Mouse (Mus musculus) urinary bladder, postnatal 25 days (tissue): ENCODE results near the gene Nt5c3b.
A peak's percentile ranks its signal among the peaks of the same experiment; 100 is the strongest.

Experiments
- DNase-seq: peaks from one replicate; pipeline ENCODE4 v3.0.0; 2022; ENCODE audit warnings: low spot score

Gene Nt5c3b

DNA sequence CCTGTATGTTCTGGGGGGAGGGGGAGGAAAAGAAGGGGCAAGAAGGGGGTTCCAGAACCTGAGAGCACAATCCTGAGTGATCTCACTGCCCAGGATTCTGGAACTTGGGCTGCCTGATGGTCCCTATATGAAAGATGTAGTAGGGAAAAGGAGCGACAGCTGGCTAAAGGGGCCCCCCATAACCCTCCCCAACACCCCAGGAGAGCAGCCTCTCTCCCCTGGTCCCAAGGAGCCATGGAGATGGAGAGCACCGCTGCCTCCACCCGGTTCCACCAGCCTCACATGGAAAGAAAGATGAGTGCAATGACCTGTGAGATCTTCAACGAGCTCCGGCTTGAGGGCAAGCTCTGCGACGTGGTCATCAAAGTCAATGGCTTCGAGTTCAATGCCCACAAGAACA, at the start of gene Nt5c3b, which contains the start of gene Klhl10:
Gene Nt5c3b, minus strand, starts transcription at position 12 of the 400 bp plus-strand sequence.
Gene Klhl10, plus strand, starts transcription at position 121 of the 400 bp plus-strand sequence.
- DNase-seq = no peak

DNA sequence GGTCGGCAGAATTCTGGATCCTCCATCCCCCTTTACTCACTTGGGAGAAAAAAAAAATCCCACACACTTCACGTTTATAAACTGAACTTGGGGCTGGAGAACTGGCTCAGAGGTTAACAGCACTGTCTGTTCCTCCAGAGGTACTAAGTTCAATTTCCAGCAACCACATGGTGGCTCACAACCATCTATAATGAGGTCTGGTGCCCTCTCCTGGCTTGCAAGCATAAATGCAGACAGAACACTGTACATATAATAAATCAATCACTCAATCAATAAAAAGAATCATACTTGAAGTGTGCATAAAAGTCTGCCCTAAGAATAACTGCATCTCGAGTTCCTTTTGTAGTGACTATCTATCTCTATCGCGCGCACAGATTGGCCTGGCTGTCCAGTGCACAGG, 49.3 kb upstream of the Nt5c3b start:
- no peak for DNase-seq

DNA sequence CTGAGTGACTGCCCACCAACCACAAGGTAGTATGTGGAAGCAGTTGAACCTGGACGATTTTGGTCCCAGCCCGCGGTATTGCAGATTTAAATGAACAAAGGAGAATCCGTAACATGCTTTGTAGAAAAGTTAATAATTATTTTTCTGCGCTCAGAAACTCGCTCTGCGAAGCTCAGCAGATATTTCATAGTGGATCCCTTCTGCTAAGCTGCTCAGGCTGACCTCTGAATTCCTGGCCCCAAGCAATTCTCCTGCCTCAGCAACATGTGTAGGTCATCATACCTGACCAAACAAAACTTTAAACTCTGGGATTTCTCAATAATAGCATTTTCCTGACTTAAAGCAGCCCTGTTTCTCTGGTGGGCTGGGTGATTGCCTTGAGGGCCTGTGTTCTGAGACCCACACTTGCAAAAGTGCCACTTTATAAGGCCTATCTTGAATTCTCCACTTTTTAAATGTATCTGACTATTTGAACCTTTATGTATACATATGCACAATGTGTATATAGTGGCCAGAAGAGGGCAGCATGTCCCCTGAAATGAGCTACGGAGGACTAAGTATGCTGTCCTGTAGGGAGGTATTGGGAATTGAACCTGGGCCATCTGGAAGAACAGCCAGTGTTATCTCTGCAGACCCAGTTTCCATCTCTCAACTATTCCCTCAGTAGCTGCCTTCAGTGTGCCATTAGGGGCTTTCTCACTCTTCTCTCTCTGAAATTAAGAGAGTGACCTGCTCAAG, 44.4 kb upstream of the Nt5c3b start:
- no peak for DNase-seq

DNA sequence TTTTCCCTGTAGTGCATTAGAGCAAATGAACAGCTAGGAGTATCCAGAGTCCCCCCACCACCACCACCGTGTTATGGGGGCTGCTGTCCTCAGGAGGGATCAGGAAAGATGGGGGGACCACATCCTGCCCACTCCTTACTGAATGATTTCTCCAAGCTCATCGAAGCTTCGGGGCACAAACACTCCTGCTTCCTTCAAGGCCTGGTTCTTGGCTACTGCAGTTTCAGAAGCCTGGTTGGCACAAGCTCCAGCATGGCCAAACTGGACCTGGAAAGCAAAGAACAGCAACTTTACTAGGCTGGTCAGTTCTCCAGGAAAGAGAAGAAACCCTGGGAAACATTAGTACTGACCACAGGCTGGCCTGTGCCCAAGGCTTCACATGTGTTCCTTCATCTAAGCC, 42.9 kb upstream of the Nt5c3b start:
- no peak for DNase-seq

DNA sequence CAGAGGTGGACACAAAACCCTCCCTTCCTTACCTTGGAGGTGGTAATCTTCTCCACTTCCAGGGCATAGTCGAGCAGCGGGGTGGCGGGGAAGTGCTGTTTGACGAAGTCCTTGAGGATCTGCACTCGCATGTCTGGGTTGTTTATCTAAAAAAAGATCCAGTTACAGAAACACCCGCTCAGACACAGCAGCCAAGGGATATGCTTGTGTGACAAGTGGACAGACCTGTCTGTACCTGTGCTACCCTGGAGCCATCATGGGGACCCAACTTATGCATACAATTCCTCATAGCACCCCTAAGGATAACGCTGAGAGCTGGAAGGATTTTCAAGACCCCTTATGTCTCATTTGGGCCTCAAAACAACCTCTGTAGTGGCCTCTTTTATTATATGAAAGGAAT, 37.5 kb upstream of the Nt5c3b start:
- DNase-seq = no peak

DNA sequence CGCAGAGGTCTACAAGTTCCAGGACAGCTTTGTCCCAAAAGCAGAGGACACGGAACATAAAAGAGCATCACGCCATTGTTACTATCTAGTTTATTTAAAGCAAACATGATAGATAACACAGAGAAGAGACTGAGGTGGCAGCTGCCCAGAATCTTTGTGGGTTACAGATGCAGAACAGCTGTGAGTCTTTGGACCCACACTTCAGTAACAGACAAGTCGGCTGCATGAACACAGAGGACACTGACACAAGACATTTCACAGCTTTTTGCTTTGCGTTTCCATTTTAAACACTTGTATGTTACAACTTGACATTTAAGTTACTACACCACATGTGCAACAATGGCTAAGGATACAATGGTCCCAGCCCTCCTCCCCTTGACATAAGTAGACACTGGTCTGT, 34.7 kb upstream of the Nt5c3b start:
- no peak for DNase-seq

DNA sequence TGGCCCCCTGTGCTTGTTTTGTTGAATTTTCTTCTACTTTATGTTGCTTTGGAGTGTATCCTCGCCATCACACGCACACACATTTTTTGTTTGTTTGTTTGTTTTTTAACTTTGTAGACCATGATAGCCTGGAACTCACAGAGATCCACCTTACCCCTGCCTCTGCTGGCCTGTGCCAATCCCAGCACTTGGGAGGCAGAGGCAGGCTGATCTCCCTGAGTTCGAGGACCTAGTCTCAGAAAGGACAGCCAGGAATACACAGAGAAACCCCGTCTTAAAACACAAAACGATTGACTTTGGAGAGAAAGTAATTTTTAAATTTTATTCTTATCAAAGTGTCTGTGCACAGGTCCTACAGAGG, 31.3 kb upstream of the Nt5c3b start:
- DNase-seq = no peak

DNA sequence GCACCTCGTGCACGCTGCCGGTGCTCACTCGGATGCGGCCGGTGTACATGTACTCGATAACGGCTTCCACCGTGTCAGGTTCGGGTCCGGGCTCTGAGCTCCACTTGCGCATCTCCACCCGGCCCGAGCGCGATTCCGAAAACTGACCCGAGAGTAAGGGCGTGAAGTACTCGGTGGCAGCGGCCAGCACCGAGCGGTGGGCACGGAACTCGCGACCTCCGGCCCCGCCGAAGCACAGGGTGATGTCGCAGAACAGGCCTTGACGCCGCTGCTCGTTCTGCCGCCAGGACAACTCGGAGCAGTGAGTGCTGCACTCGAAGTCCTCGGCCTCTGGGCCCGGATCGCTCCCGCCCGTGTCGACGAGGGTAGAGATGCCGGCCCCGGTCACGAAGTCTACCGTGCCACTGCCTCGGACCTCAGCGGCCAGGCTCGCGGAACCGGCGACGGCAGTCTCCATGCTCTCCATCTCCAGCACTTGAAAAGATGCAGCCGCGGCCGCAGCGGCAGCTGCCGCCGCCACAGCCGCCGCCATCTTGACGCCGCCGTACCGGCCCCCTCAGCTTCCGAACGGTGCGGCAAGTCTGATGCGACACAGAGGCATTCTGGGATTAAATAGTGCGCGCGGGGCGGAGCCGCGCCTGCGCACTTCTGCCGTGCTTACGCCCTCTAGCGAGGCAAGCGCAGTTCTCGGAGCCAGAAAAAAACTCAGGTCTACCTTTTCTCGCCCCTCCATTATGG, 30.8 kb upstream of the Nt5c3b start, which contains the start of gene Klhl11:
Gene Klhl11, minus strand, starts transcription at position 545 of the 738 bp plus-strand sequence.
- DNase-seq = peak; percentile 88

DNA sequence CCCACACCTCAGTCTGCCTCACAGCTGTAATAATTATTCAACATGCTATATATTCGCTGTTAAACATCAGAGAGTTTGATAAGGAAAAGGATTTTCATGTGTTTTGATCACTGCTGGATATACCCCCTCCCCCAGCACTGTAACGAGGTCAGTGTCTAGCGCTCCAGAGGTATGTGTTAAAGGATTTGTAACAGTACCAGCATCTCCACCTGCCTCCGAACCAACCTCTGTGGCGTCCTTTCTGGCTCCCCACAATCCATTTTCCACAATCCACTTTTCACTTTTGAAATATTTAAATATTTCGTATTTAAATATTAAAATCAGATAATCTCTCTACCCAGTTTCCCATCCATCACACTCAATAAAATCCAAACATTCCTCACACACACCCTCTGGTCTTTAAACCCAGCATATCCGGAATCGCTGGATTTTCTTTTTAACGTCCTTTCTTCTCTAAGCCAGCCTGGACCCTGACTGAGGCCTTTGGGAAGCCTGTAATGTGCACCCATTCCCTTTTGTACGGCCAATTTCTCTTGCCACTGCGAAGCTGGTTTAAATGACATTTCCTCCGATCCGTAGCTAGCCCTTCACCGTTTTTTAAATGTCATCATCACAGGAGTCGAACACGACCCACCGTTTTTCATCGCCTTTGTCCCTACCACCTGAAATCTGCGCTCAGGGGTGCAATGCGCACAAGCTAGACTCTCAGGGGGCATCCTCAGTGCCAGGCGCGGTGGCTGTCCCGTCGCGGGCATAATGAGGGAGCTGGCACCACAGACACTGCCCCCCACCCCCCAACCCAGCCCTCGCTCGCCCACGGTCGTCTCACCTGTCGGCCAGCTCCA, 30.0 kb upstream of the Nt5c3b start:
- no peak for DNase-seq

DNA sequence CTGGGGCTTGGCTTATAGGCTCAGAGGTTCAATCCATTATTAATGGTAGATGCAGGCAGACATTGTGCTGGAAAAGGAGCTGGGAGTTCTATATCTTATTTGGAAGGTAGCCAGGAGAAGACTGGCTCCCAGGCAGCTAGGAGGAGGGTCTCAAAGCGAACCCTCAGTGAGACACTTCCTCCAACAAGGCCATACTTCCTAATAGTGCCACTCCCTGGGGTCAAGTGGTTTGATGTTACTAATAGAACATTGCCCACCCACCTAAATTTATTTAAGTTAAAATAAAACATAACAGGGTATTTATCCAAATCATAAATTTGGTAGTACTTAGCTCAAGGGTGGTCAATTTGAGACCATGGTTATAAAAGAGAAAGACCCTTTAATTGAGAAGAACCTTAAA, 24.2 kb upstream of the Nt5c3b start:
- no peak for DNase-seq

DNA sequence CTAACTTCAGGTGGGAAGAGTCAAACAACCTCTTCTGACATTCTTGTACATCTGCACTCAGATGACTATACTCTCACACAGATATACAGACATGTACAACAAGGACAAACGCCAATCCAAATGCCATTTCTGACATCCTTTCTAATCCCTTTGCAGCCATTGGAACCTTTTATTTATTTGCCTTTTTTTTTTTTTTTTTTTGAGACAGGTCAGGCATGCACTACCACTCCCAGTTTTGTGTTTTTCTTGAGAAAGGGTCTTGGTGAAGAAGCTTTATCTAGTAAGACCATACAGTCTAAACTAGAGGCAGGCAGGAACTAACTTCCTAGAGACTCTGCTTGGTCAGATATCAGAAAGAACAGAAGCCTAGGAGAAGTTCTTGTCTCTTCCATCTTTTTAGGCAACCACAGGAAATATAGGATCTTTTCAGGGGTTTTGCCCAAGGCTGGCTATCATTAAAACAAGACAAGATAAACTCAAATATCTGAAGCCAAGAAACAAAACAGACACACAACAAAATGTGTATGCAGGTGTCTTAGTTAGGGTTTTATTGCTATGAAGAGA, 23.7 kb upstream of the Nt5c3b start:
- DNase-seq = no peak

DNA sequence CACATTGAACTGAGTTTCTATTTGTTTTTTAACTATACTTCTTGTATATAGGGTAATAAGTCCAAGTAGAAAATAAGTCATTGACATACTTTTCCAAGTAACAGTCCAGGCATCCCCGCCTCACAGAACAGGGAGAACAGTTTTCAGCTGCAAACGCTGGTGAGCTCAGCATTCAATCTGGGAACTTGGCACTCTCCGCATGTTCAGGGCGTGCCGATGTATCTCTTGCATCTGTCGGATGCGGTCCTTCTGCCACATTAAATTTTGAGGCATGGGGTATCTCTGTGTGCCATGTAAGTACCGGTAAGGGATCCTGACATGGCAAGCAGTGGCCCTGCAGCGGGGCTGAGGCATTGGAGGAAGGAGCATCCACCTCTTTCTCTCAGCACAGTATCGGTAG, 21.1 kb upstream of the Nt5c3b start:
- DNase-seq = no peak

DNA sequence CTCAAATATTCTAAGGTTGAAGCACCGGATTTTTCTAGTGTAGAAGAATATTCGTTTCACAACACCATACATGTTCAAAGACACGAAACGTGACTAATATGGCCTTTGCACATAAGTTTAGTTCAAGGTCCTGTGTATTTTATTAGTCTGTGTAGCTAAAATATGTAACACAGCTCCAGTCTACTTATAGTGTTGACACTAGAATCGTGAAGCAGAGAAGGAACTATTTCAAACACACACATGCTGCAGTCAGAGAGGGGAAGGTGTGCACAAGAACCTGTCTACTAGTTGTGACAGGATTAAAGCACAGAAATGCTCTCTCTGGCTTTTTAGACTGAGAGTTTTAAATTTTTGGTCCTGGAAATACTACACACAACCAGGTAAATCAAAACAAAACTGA, 16.1 kb upstream of the Nt5c3b start:
- no peak for DNase-seq

DNA sequence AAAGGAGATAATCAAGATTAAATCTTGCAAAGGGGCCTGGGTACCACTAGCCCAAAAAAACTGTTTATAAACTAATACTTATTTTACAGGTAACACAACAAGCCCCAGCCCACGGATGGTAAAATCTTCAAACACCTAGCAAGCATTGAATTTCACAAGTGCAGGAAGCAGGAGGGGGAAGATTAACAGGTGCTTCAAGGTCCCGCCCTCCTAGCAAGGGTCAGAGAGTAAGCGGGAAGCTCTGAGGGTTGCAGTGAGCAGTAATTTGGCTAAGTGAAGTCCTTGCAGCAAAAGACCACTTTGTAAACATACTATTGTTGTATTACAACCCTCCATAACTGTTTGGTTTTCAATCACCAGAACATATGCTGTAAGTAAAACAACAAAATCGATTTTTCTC, 15.6 kb upstream of the Nt5c3b start:
- DNase-seq = no peak

DNA sequence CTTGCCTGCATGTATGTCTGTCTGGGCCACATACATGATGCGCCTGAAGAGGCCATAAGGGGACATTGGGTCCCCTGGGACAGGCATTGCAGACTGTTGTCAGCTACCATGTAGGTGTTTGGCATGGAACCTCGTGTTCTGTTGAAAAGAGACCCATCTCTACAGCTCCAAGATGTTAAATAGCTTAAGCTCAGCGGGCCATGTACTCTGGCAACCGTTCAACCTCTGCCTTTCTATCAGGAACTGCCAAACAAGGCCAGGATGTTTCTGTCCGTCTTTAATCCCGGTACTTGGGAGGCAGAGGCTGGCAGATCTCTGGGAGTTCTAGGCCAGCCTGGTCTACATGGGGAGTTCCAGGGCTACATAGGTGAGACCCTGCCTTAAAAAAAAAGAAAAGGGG, 1.0 kb upstream of the Nt5c3b start:
- DNase-seq = no peak

DNA sequence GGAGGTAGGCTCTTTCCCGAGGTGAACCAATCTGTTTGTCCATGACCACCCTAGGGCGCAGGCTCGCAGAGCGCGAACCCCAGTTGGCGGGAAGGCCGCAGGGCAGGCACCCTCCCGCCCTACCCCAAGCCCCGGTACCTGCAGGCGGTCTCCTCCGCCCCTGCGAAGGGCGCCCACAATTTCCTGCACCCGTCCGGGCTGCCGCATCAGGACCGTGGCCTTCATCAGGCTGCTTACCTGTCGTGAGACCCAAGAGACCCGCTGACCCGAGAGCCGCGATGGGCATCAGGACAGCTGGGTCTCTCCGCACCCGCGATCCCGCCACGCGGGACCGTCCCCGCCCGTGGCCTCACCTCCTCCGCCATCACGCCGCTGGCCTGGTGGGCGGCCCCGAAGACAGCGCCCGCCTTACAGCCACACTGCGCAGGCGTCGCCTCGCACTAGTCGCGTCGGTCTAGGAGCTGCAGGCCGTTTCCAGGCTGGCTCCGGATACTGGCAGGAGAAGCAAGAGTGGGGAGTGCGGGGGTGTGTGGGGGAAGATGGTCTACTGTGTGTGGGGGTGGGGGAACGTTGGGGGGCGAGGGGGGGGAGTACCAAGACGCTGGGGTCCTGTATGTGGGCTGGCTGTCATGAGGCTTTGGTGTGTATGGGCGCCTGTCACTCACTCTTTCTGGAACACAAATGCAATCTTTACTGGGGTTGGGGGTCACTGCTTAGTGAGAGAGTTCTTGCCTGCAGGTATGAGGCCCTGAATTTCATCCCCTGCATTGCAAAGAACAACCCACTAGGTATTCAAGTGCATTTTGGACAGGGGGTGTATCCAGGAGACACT, 701 bp downstream of the Nt5c3b start:
- DNase-seq = peak; percentile 84

DNA sequence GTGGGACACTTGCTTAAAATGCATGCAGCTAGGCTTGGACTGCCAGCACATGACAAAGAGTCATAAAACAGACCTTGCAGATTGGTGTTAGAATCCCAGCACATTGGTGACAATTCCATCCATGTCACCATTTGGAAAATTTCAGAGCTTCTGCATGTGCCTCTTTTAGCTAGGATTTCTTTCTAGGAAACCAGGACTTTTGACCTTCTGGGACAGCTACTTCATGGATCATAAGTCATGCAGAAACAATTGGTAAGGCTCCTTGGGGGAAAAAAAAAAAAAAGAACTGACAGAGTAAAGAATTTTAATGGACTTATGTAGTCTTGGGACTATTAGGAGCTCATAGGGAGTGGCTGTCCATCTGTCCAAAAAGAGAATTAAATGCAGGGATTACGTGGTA, 3.7 kb downstream of the Nt5c3b start:
- DNase-seq = no peak

DNA sequence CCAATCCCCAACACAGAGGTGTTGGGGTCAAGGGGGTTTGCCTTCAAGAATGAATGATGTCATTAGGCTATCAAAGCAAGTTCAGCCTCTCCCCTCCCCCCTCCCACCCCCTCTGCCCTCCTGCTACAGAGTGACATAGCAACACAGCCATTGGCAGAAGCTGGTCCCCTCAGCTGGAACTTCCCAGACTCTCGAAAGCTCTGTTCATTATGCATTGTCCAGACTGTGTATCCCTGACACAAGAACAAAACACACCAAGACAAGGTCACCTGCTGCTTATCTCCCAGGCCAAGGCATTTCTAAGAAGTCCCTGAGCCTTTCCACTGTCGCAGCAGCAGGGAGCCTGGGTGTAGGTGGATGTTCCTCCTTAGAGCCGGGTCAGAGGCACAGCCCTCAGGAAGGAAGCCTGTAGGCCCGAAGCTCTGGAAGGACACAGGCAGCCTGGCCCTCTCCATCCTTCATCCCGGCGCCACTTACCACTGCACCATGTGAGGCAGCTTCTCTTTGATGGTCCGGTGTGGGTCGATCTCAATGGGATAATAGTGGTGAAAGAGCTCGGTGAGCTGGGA, 5.8 kb downstream of the Nt5c3b start:
- no peak for DNase-seq

DNA sequence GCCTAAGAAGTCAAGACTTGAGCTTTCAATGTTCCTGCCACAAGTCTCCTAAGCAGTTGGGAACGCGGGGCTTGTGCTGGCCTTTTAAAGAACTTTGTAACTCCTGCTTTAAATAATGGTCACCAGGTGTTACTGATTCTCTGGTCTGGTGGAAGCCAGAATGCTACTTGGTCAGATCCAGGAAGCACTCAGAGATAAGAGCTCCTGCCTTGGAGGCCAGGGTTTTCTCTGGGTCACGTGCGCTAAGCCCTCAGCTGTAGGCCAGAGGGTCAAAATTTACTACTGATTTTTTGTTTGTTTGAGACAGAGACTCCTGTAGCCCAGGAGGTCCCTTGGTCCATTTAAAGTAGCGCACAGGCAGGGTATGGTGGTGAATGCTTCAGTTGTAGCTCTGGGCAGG, 9.6 kb downstream of the Nt5c3b start:
- DNase-seq = no peak

DNA sequence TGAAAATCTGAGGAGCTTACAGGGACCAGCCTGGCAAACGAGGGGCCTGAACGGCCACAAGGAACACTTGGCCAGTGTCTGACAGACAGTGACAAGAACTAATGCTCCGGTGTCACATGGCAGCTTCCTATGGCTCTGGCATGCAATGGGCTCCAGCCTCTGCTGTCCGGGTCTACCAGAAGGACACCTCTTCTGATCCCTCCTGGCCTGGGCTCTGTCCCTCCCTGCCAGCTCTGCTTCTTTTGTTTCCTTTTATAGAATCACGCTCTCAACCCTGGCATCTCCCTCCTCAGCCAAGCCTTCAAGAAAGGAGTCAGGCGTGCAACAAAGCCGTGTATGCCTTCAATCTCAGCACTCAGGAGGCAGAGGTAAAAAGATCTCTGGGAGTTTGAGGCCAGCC, 11.6 kb downstream of the Nt5c3b start:
- DNase-seq = no peak

DNA sequence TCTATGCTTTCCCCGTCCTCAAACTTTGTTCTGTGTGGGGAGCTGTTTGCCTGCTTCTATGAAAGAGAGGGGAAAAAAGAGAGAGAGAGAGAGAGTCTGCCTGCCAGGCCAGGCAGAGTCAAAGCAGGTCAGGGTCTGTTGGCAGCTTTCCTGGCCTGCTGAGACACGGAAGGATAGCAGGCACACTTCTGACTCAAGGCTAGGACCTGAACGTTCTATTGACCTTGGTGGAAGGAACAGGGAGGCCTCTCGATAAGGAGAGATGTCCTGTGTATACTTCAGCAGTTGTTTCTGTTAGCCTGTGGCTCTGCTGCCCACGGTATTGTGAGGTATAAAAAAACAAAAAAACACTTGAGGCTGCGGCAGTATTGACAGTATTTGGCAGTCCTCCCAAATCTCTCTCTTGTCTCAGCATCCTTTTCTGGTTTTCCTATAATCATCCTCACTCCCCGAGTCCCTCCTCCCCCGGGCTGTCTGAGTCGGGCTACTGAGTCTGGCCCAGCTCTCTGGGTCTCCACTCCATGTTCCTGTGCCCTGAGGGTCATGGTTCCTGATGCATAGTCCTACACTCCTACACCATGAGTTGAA, 12.9 kb downstream of the Nt5c3b start:
- no peak for DNase-seq
